8 mouse cellular contexts compared by ENCODE assay signal in genomic region chr3:103139047-103139446, GRCm38 (mm10). TPM values are rescaled to one million over a fixed set of nuclear protein-coding genes. Genes with fewer than 3 reads are reported as not detected.
DNase-seq lines count a peak whose midpoint lies in the region; ATAC-seq lines count a peak whose summit lies in the region.

No protein-coding gene starts in this region.

- no peak overlapping the region for H3K9ac ChIP-seq in stomach, embryonic 14.5 days (replicated peaks; ENCODE audit: low read depth, low read length)
- no peak overlapping the region for H3K9ac ChIP-seq in midbrain, embryonic 14.5 days (replicated peaks; ENCODE audit: low read length)

- no peak for ATAC-seq in stomach, embryonic 14.5 days (ENCODE audit: insufficient number of reproducible peaks, insufficient read depth, low FRiP score, low read depth)
- no peak for ATAC-seq in midbrain, embryonic 14.5 days (ENCODE audit: low FRiP score, low TSS enrichment)

- no peaks in the 10 kb centered on the region for H3K4me1 ChIP-seq in stomach, embryonic 14.5 days (ENCODE audit: control insufficient read depth, insufficient read depth, low read length)
- H3K4me1 ChIP-seq in midbrain, embryonic 14.5 days (ENCODE audit: control insufficient read depth, insufficient read depth, low read length), result no peaks in the 10 kb centered on the region

- 0 out of 2 replicates have a peak overlapping the region, but pooled peaks have one; percentile 3 for H3K4me2 ChIP-seq in stomach, embryonic 14.5 days (replicated peaks; ENCODE audit: low read depth, low read length)
- no peak overlapping the region for H3K4me2 ChIP-seq in midbrain, embryonic 14.5 days (ENCODE audit: low read length)

- H3K9me3 ChIP-seq in stomach, embryonic 14.5 days (ENCODE audit: control insufficient read depth, low read depth, low read length), result no peaks in the 10 kb centered on the region
- H3K9me3 ChIP-seq in midbrain, embryonic 14.5 days (ENCODE audit: control insufficient read depth, low read length), result no peaks in the 10 kb centered on the region

- peak overlapping the region; percentile 61; the same call in 1 of the 2 replicates for H3K27ac ChIP-seq in stomach, embryonic 14.5 days (ENCODE audit: low read length)
- H3K27ac ChIP-seq in midbrain, embryonic 14.5 days (replicated peaks; ENCODE audit: low read depth, low read length), result no peak overlapping the region

- intact Hi-C loops in heart, postnatal 36 days (cut with DNase I), result no loop called here

- WGBS in stomach, embryonic 14.5 days, result 58% methylated on average over 8 of the region's 8 CpGs
- WGBS in midbrain, embryonic 14.5 days, result 81% methylated on average over 8 of the region's 8 CpGs

- DNase-seq in gastrocnemius, postnatal 25 days, result peak; percentile 32
- DNase-seq in gastrocnemius, adult 8-10 months (ENCODE audit: low spot score in 2 of 2), result no peak
- peak; percentile 26 to 41 for DNase-seq in heart, postnatal 36 days
- peak; percentile 24 for DNase-seq in liver
- no peak for DNase-seq in ovary, adult 18-20 months (ENCODE audit: low spot score)
- no peak for DNase-seq in spleen, postnatal 36 days (ENCODE audit: low spot score in 2 of 2)
- DNase-seq in midbrain, embryonic 14.5 days, result no peak

- H3K27me3 ChIP-seq in stomach, embryonic 14.5 days (ENCODE audit: control insufficient read depth, insufficient read depth, low read length), result no peaks in the 10 kb centered on the region
- H3K27me3 ChIP-seq in midbrain, embryonic 14.5 days (ENCODE audit: control insufficient read depth, insufficient read depth, low read length), result no peaks in the 10 kb centered on the region

- no peak overlapping the region for H3K4me3 ChIP-seq in stomach, embryonic 14.5 days (ENCODE audit: low read depth, low read length)
- no peak overlapping the region for H3K4me3 ChIP-seq in midbrain, embryonic 14.5 days (replicated peaks; ENCODE audit: low read depth, low read length)

- H3K36me3 ChIP-seq in stomach, embryonic 14.5 days (ENCODE audit: control insufficient read depth, insufficient read depth, low read length), result no peaks in the 10 kb centered on the region
- no peaks in the 10 kb centered on the region for H3K36me3 ChIP-seq in midbrain, embryonic 14.5 days (ENCODE audit: control insufficient read depth, insufficient read depth, low read length)

RNA-seq across cellular contexts. Expression of gene Bcas2, which starts 32.4 kb away (rescaled TPM):
- total RNA-seq in gastrocnemius, postnatal 25 days (2021), result 10 to 100 TPM; 38.9 to 40.4 TPM
- total RNA-seq in gastrocnemius, adult 8-10 months (2022), result 10 to 100 TPM; 38.5 to 46.0 (median 40.4) TPM
- total RNA-seq in heart, postnatal 36 days (2021), result 10 to 100 TPM; 50.4 to 54.6 TPM
- polyA plus RNA-seq in stomach, embryonic 14.5 days (2014; fragmentation: Nextera tagmentation; extraction: Ambion mirVana), result 189 and 199 TPM in 2 replicates
- 221 and 246 TPM in 2 replicates for polyA plus RNA-seq in midbrain, embryonic 14.5 days (2014; fragmentation: Nextera tagmentation; extraction: Ambion mirVana)

RNA-seq across cellular contexts. Expression of gene Dennd2c, which starts 36.6 kb away (rescaled TPM):
- 1 to 10 TPM; 1.6 to 2.4 TPM for total RNA-seq in gastrocnemius, postnatal 25 days (2021)
- total RNA-seq in gastrocnemius, adult 8-10 months (2022), result 1 to 10 TPM; 2.1 to 4.1 (median 3.0) TPM
- 1 to 10 TPM; 1.9 to 2.2 TPM for total RNA-seq in heart, postnatal 36 days (2021)
- polyA plus RNA-seq in stomach, embryonic 14.5 days (2014; fragmentation: Nextera tagmentation; extraction: Ambion mirVana), result 6.2 and 8.2 TPM in 2 replicates
- 0.84 and 0.97 TPM in 2 replicates for polyA plus RNA-seq in midbrain, embryonic 14.5 days (2014; fragmentation: Nextera tagmentation; extraction: Ambion mirVana)

Comparison
In these comparisons a context has a peak if more than half of its experiments do, and no peak if none do; other contexts are left out.
1. DNase-seq: peak in gastrocnemius, postnatal 25 days (single experiment), heart, postnatal 36 days (2 of 2) and liver (single experiment); none in gastrocnemius, adult 8-10 months (0 of 2), ovary, adult 18-20 months (single experiment), spleen, postnatal 36 days (0 of 2) and midbrain, embryonic 14.5 days (single experiment).